Mouse (Mus musculus) embryo, embryonic 10 days (tissue): Measurements from ENCODE around the gene Speer4d.
A peak's percentile ranks its signal among the peaks of the same experiment; 100 is the strongest.

Experiments
- DNase-seq: peaks from one replicate; pipeline ENCODE4 v3.0.0-alpha.2; 2015; ENCODE audit warnings: low spot score

Speer4d gene

DNA sequence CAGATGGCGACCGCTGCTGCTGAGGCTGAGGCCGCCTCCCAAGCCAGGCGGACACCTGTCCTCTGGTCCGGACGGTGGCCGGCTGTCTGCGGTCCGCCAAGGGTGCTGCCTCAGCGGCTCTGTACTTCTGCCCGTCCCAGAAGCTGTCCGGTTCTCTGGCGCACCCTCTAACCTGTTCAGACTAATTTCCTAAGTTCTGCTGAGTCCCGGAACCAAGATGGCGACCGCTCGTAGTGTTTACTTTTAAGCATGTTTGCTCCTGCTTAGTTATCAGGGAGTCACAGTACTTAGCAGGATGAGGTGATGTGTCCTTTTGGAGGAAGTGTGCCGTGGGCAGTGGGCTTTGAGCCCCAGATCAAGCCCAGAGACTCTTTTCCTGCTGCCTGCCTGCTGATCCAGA is 51.9 kb downstream of the Speer4d start:
- DNase-seq, result peak; percentile 3
